Mouse (Mus musculus): ENCODE measurements at regions not wholly inside any gene's neighbourhood (a gene's known extent, or its start where the extent isn't known, plus 50 kb on each side); places are given as distances from the start of the nearest gene placed in this dataset.

- no peaks in the 10 kb centered on the region for H3K36me3 ChIP-seq (replicated peaks)
- no peak overlapping the region for H3K9ac ChIP-seq
- H3K27me3 ChIP-seq: no peaks in the 10 kb centered on the region
- no peaks in the 10 kb centered on the region for H3K4me1 ChIP-seq (replicated peaks)
- no peak overlapping the region for H3K27ac ChIP-seq (replicated peaks)
- no peak overlapping the region for H3K4me3 ChIP-seq (replicated peaks)
- H3K9me3 ChIP-seq (replicated peaks): no peaks in the 10 kb centered on the region
- ATAC-seq (ENCODE audit: insufficient read depth): no peak
- no peak overlapping the region for H3K4me2 ChIP-seq
- WGBS (ENCODE audit: insufficient replicate concordance): 47% methylated on average over 4 of the region's 4 CpGs
Observed at GRCm38 (mm10) chr13:48042172-48042571, 218.9 kb upstream of the Id4 start.

GRCm38 (mm10) chr13:48042572-48042971 lies 218.5 kb upstream of the Id4 start:
- H3K4me1 ChIP-seq (replicated peaks): no peaks in the 10 kb centered on the region
- 69% methylated on average over 6 of the region's 6 CpGs for WGBS (ENCODE audit: insufficient replicate concordance)
- no peaks in the 10 kb centered on the region for H3K9me3 ChIP-seq (replicated peaks)

GRCm38 (mm10) chr13:48046201-48046750 lies 214.8 kb upstream of the Id4 start:
- 74% methylated on average over 25 of the region's 25 CpGs for WGBS (ENCODE audit: insufficient replicate concordance)
- H3K9me3 ChIP-seq (replicated peaks): no peaks in the 10 kb centered on the region
- no peak overlapping the region for H3K27ac ChIP-seq (replicated peaks)
- ATAC-seq (ENCODE audit: insufficient read depth): no peak
- H3K36me3 ChIP-seq (replicated peaks): no peaks in the 10 kb centered on the region
- H3K4me2 ChIP-seq: no peak overlapping the region
- H3K9ac ChIP-seq: no peak overlapping the region
- no peak overlapping the region for H3K4me3 ChIP-seq (replicated peaks)
- H3K27me3 ChIP-seq: no peaks in the 10 kb centered on the region
- H3K4me1 ChIP-seq (replicated peaks): no peaks in the 10 kb centered on the region

More at GRCm38 (mm10) chr13:48042572-48042971, 218.5 kb upstream of the Id4 start:
- no peaks in the 10 kb centered on the region for H3K27me3 ChIP-seq
- no peak for ATAC-seq (ENCODE audit: insufficient read depth)
- H3K36me3 ChIP-seq (replicated peaks): no peaks in the 10 kb centered on the region
- no peak overlapping the region for H3K4me3 ChIP-seq (replicated peaks)
- no peak overlapping the region for H3K9ac ChIP-seq
- no peak overlapping the region for H3K27ac ChIP-seq (replicated peaks)
- no peak overlapping the region for H3K4me2 ChIP-seq

- H3K4me3 ChIP-seq (replicated peaks): no peak overlapping the region
- no peak for ATAC-seq (ENCODE audit: insufficient read depth)
- no peaks in the 10 kb centered on the region for H3K9me3 ChIP-seq (replicated peaks)
- H3K4me2 ChIP-seq: no peak overlapping the region
- 78% methylated on average over 6 of the region's 6 CpGs for WGBS (ENCODE audit: insufficient replicate concordance)
- H3K27ac ChIP-seq (replicated peaks): no peak overlapping the region
- no peaks in the 10 kb centered on the region for H3K27me3 ChIP-seq
- H3K9ac ChIP-seq: no peak overlapping the region
- H3K36me3 ChIP-seq (replicated peaks): no peaks in the 10 kb centered on the region
- H3K4me1 ChIP-seq (replicated peaks): no peaks in the 10 kb centered on the region
Observed at GRCm38 (mm10) chr13:48049796-48050195, 211.2 kb upstream of the Id4 start.

DNA sequence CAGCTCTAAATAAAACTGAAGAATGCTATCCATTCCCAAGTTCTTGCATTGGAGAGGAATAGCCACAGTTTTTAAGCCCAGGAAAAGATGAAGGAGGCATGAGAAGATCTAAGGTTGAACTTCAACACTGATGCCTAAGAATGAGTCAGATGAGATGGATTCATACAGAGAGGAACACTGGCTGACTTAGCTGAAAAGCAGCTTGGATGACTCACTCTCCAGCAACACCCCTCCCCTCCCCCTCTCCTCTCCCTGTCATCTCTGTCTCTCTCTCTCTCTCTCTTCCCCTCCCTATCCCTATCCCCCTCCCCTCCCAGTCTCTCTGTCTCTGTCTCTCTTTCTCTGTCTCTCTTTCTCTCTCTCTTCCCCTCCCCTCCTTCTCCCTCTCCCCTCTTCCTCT lies 186.4 kb upstream of the Id4 start:
- Histone ChIP-seq H3K9me3 (replicated peaks) (no peaks in the 10 kb centered on the region), H3K4me1 (replicated peaks) (no peaks in the 10 kb centered on the region), H3K27ac (replicated peaks) (no peak overlapping the region), H3K27me3 (no peaks in the 10 kb centered on the region), H3K36me3 (replicated peaks) (no peaks in the 10 kb centered on the region), H3K4me3 (replicated peaks) (no peak overlapping the region), H3K4me2 (no peak overlapping the region), H3K9ac (no peak overlapping the region)
- ATAC-seq (ENCODE audit: insufficient read depth): no peak

DNA sequence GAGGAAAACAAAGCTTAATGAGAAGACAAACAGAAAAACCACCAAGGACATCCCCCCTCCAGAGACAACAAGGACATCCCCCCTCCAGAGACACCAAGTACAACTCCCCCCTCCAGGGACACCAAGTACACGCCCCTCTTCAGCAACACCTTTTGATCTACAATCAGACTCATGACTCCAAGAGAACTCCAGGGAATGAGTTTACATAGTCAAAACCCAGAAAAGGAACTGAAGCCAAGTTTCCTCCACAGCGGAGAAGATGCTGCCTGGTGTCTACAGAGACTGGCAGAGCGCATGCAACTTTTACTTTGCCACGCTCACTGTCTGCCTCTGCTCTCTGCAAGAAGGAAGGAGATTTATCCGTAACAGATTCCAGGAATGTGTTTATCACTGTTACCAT lies 185.7 kb upstream of the Id4 start:
- 61% methylated on average over 5 of the region's 5 CpGs for WGBS (ENCODE audit: insufficient replicate concordance)
- Histone ChIP-seq H3K27me3 (no peaks in the 10 kb centered on the region), H3K36me3 (replicated peaks) (no peaks in the 10 kb centered on the region), H3K4me2 (no peak overlapping the region), H3K9ac (no peak overlapping the region), H3K4me1 (replicated peaks) (no peaks in the 10 kb centered on the region), H3K27ac (replicated peaks) (no peak overlapping the region), H3K4me3 (replicated peaks) (no peak overlapping the region), H3K9me3 (replicated peaks) (no peaks in the 10 kb centered on the region)
- no peak for ATAC-seq (ENCODE audit: insufficient read depth)

GRCm38 (mm10) chr13:48078214-48078613 lies 182.8 kb upstream of the Id4 start:
- no peak overlapping the region for H3K9ac ChIP-seq
- no peak overlapping the region for H3K27ac ChIP-seq (replicated peaks)
- no peaks in the 10 kb centered on the region for H3K27me3 ChIP-seq
- H3K4me3 ChIP-seq (replicated peaks): no peak overlapping the region
- no peak for ATAC-seq (ENCODE audit: insufficient read depth)
- no peaks in the 10 kb centered on the region for H3K4me1 ChIP-seq (replicated peaks)
- H3K4me2 ChIP-seq: no peak overlapping the region
- H3K9me3 ChIP-seq (replicated peaks): no peaks in the 10 kb centered on the region
- WGBS (ENCODE audit: insufficient replicate concordance): 73% methylated on average over 12 of the region's 12 CpGs
- H3K36me3 ChIP-seq (replicated peaks): no peaks in the 10 kb centered on the region

GRCm38 (mm10) chr13:48083294-48083693 lies 177.7 kb upstream of the Id4 start:
- ATAC-seq (ENCODE audit: insufficient read depth): no peak
- H3K9me3 ChIP-seq (replicated peaks): 0 out of 2 replicates have a peak, but pooled peaks cover 2% of the 10 kb centered on the region
- no peaks in the 10 kb centered on the region for H3K36me3 ChIP-seq (replicated peaks)
- H3K4me1 ChIP-seq (replicated peaks): no peaks in the 10 kb centered on the region
- H3K4me3 ChIP-seq (replicated peaks): no peak overlapping the region
- no peak overlapping the region for H3K27ac ChIP-seq (replicated peaks)
- H3K4me2 ChIP-seq: no peak overlapping the region
- H3K9ac ChIP-seq: no peak overlapping the region
- no peaks in the 10 kb centered on the region for H3K27me3 ChIP-seq
- 75% methylated on average over 2 of the region's 2 CpGs for WGBS (ENCODE audit: insufficient replicate concordance)

DNA sequence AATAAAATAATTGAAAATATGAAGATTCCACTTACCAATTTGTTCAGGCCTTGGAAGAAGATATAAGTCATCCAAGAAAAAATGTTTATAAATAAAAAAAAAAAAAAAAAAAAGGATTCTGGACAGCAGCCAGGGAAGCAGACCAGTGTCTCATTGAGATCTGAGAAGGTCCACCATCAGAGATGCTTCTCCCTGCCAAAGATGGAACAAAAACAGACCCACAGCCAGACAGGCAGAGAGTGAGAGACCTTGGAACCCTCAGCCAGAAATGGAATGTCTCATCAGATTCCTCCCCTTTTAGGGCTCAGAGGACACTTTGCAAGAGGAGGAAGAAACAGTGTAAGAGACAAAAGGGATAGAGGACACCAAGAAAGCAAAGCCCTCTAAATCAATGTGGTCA lies 177.2 kb upstream of the Id4 start:
- no peaks in the 10 kb centered on the region for H3K4me1 ChIP-seq (replicated peaks)
- H3K9ac ChIP-seq: no peak overlapping the region
- no peak overlapping the region for H3K4me2 ChIP-seq
- no peaks in the 10 kb centered on the region for H3K27me3 ChIP-seq
- H3K36me3 ChIP-seq (replicated peaks): no peaks in the 10 kb centered on the region
- no peak overlapping the region for H3K4me3 ChIP-seq (replicated peaks)
- ATAC-seq (ENCODE audit: insufficient read depth): no peak
- H3K9me3 ChIP-seq (replicated peaks): 0 out of 2 replicates have a peak, but pooled peaks cover 2% of the 10 kb centered on the region
- H3K27ac ChIP-seq (replicated peaks): no peak overlapping the region

GRCm38 (mm10) chr13:48094275-48095035 lies 166.6 kb upstream of the Id4 start:
- Histone ChIP-seq H3K4me2 (no peak overlapping the region), H3K9ac (no peak overlapping the region), H3K27ac (replicated peaks) (no peak overlapping the region), H3K9me3 (replicated peaks) (no peaks in the 10 kb centered on the region), H3K36me3 (replicated peaks) (no peaks in the 10 kb centered on the region), H3K4me3 (replicated peaks) (no peak overlapping the region), H3K4me1 (replicated peaks) (no peaks in the 10 kb centered on the region), H3K27me3 (no peaks in the 10 kb centered on the region)
- no peak for ATAC-seq (ENCODE audit: insufficient read depth)
- 69% methylated on average over 16 of the region's 16 CpGs for WGBS (ENCODE audit: insufficient replicate concordance)

GRCm38 (mm10) chr13:48102156-48102555 lies 158.9 kb upstream of the Id4 start:
- no peak for ATAC-seq (ENCODE audit: insufficient read depth)
- Histone ChIP-seq H3K4me3 (replicated peaks) (no peak overlapping the region), H3K9ac (no peak overlapping the region), H3K36me3 (replicated peaks) (no peaks in the 10 kb centered on the region), H3K4me1 (replicated peaks) (no peaks in the 10 kb centered on the region), H3K9me3 (replicated peaks) (no peaks in the 10 kb centered on the region), H3K4me2 (no peak overlapping the region), H3K27me3 (no peaks in the 10 kb centered on the region), H3K27ac (replicated peaks) (no peak overlapping the region)
- WGBS (ENCODE audit: insufficient replicate concordance): 65% methylated on average over 8 of the region's 8 CpGs

DNA sequence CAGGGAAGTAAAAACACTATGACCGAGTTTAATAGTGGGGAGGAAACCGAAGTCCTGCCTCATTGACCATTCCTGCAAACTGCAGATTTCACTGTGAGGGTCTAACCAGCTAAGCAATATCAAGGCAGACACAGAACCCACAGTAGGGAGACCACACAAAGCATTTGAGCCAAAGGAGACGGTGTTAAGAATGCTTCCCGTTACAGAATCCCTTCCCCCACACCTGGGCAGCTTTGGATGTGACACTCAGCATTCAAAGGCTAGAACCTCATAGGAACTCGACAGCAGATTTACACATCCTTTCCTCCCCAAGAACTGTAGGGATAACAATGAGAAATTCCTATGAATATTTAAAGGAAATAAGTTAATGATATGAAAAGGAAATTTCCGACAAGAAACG lies 158.5 kb upstream of the Id4 start:
- no peaks in the 10 kb centered on the region for H3K4me1 ChIP-seq (replicated peaks)
- H3K36me3 ChIP-seq (replicated peaks): no peaks in the 10 kb centered on the region
- ATAC-seq (ENCODE audit: insufficient read depth): no peak
- H3K4me3 ChIP-seq (replicated peaks): no peak overlapping the region
- H3K27ac ChIP-seq (replicated peaks): no peak overlapping the region
- no peaks in the 10 kb centered on the region for H3K9me3 ChIP-seq (replicated peaks)
- H3K4me2 ChIP-seq: no peak overlapping the region
- no peak overlapping the region for H3K9ac ChIP-seq
- 42% methylated on average over 7 of the region's 7 CpGs for WGBS (ENCODE audit: insufficient replicate concordance)
- no peaks in the 10 kb centered on the region for H3K27me3 ChIP-seq

Data from liver, embryonic 15.5 days (tissue).